ENCODE assay signal across 23 mouse cellular contexts in the genomic region with DNA sequence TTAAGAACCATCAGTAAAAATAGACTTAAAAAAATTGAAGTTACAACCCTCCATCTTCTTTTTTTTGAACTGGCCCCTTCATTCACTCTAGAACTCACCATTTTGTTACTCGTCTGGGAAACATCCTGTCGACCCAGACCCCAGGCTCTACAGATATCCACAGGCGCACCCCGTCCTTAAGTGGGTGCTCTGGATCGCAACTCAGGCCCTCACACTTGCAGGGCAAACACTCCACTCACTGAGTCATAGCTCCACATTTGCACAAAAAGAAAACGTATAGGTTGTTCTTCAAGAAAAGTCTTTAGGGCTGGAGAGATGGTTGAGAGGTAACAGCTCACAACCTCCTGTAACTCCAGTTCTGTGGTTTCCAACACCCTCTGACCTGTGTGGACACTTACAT. TPM values are rescaled to one million over a fixed set of nuclear protein-coding genes. Genes with fewer than 3 reads are reported as not detected.
DNase-seq lines count a peak whose midpoint lies in the region; ATAC-seq and TF ChIP-seq lines count a peak whose summit lies in the region.
"Had no signal": no experiment of that assay in that cellular context is flagged by ENCODE, and none has a peak within 500 bp of the region (broad histone marks: within the 10 kb centered on the region; RNA-seq: fewer than 3 reads in every experiment).

No protein-coding gene starts in this region.

- H3K36me3 ChIP-seq in lung, embryonic 16.5 days (ENCODE audit: control insufficient read depth, insufficient read depth, low read length): peaks cover 3% of the 10 kb centered on the region; the same call in 1 of the 2 replicates
- H3K36me3 ChIP-seq in lung, postnatal 0 days (ENCODE audit: insufficient read depth, low read length): no peaks in the 10 kb centered on the region
- H3K36me3 ChIP-seq: G1E had no signal

- TF ChIP-seq EP300 in lung, postnatal 0 days (IDR thresholded peaks at IDR 0.05): peak; percentile 75

- no peak overlapping the region for H3K4me2 ChIP-seq in lung, embryonic 16.5 days (ENCODE audit: low read depth, low read length)
- no peak overlapping the region for H3K4me2 ChIP-seq in lung, postnatal 0 days (replicated peaks; ENCODE audit: low read depth, low read length)
- H3K4me2 ChIP-seq: embryonic facial prominence, embryonic 12.5 days; forebrain, embryonic 13.5 days had no signal

- peak; percentile 36 to 45 for DNase-seq in lung, adult 18-20 months
- DNase-seq in lung, postnatal 10 days: no peak
- DNase-seq in lung, postnatal 14 days: no peak
- peak; percentile 60 for DNase-seq in lung, postnatal 0 days (ENCODE audit: low spot score)
- DNase-seq in lung, postnatal 36 days: peak; percentile 54
- DNase-seq in left cerebral cortex, postnatal 36 days (ENCODE audit: low spot score in 2 of 2): no peak
- DNase-seq: adrenal gland, adult 8-10 months; adrenal gland, postnatal 14 days; adrenal gland, postnatal 36 days; B cell, adult 2 months; cerebellum, adult 11-12 months; cerebellum, adult 2 months; cerebellum, adult 9-10 months; cerebellum, postnatal 25 days had no signal

- peak overlapping the region; percentile 82 for H3K27ac ChIP-seq in lung, embryonic 16.5 days (ENCODE audit: low read length)
- H3K27ac ChIP-seq in lung, postnatal 0 days (ENCODE audit: low read length): peak overlapping the region; percentile 38
- H3K27ac ChIP-seq: embryonic facial prominence, embryonic 10.5 days; embryonic facial prominence, embryonic 12.5 days; forebrain, embryonic 13.5 days had no signal

- TF ChIP-seq CTCF in lung, postnatal 0 days (IDR thresholded peaks at IDR 0.05): no peak

- peaks cover 19% of the 10 kb centered on the region for H3K4me1 ChIP-seq in lung, embryonic 16.5 days (replicated peaks; ENCODE audit: control insufficient read depth, insufficient read depth, low read length)
- H3K4me1 ChIP-seq in lung, postnatal 0 days (ENCODE audit: insufficient read depth, low read depth, low read length): peaks cover 4% of the 10 kb centered on the region; the same call in 1 of the 2 replicates
- H3K4me1 ChIP-seq: embryonic facial prominence, embryonic 12.5 days had no signal

- no peak overlapping the region for H3K4me3 ChIP-seq in lung, embryonic 16.5 days (ENCODE audit: low read length)
- no peak overlapping the region for H3K4me3 ChIP-seq in lung, postnatal 0 days (ENCODE audit: low read depth, low read length)
- H3K4me3 ChIP-seq: embryonic facial prominence, embryonic 10.5 days; embryonic facial prominence, embryonic 12.5 days; forebrain, embryonic 13.5 days had no signal

- WGBS in lung, embryonic 16.5 days: 64% methylated on average over 6 of the region's 6 CpGs
- WGBS in lung, postnatal 0 days: 65% methylated on average over 6 of the region's 6 CpGs

- no peaks in the 10 kb centered on the region for H3K27me3 ChIP-seq in lung, embryonic 16.5 days (ENCODE audit: control insufficient read depth, insufficient read depth, low read depth, low read length)
- no peaks in the 10 kb centered on the region for H3K27me3 ChIP-seq in lung, postnatal 0 days (replicated peaks; ENCODE audit: insufficient read depth, low read length)
- H3K27me3 ChIP-seq: CH12.LX; embryonic facial prominence, embryonic 12.5 days; forebrain, embryonic 13.5 days; Patski had no signal

- intact Hi-C loops in left cerebral cortex, postnatal 36 days (cut with DNase I): no loop called here

- H3K9me3 ChIP-seq in lung, embryonic 16.5 days (ENCODE audit: control insufficient read depth, low read length): no peaks in the 10 kb centered on the region
- H3K9me3 ChIP-seq in lung, postnatal 0 days (ENCODE audit: low read length): no peaks in the 10 kb centered on the region
- H3K9me3 ChIP-seq: embryonic facial prominence, embryonic 10.5 days; embryonic facial prominence, embryonic 12.5 days; forebrain, embryonic 13.5 days had no signal

- ATAC-seq in lung, embryonic 16.5 days (ENCODE audit: low read depth): peak; percentile 83
- peak; percentile 87 for ATAC-seq in lung, postnatal 0 days
- ATAC-seq: activated CD4-positive, CD25-positive, alpha-beta regulatory T cell, adult 4 months; CD4-positive, CD25-positive, alpha-beta regulatory T cell, adult 4 months; forebrain, embryonic 13.5 days; Patski had no signal

- H3K9ac ChIP-seq in lung, embryonic 16.5 days (ENCODE audit: low read length): no peak overlapping the region
- H3K9ac ChIP-seq in lung, postnatal 0 days (replicated peaks; ENCODE audit: low read depth): no peak overlapping the region
- H3K9ac ChIP-seq: embryonic facial prominence, embryonic 12.5 days; forebrain, embryonic 13.5 days had no signal

RNA-seq across cellular contexts. Expression of a gene that starts 25.6 kb away (rescaled TPM):
- 10.2 and 10.5 TPM in 2 replicates for polyA plus RNA-seq in lung, embryonic 16.5 days (2015; fragmentation: Nextera tagmentation; extraction: Ambion mirVana)
- polyA plus RNA-seq in lung, postnatal 0 days (2015; fragmentation: Nextera tagmentation; extraction: Ambion mirVana): 5.1 and 5.5 TPM in 2 replicates
- total RNA-seq in left cerebral cortex, postnatal 36 days (2021): 1 to 10 TPM; 4.6 to 6.5 TPM
- polyA plus RNA-seq: CD4-positive, CD25-positive, alpha-beta regulatory T cell, adult 4 months had no signal

Comparison
In these comparisons a context has a peak if more than half of its experiments do, and no peak if none do; other contexts are left out.
1. DNase-seq: peak in lung, adult 18-20 months (2 of 2), lung, postnatal 0 days (single experiment) and lung, postnatal 36 days (single experiment); none in lung, postnatal 10 days (single experiment), lung, postnatal 14 days (single experiment) and left cerebral cortex, postnatal 36 days (0 of 2).